Mouse (Mus musculus): ENCODE measurements around the gene Acad10. TPM values are rescaled to one million over a fixed set of nuclear protein-coding genes. Genes with fewer than 3 reads are reported as not detected.
"Not testable (repeated sequence)": the region's sequence is repeated elsewhere in the genome, so short reads cannot be mapped to it uniquely, and the experiment has no call there.

The Acad10 gene
- polyA plus RNA-seq, 1 experiment from 2014 or later: 1.5 TPM

GRCm38 (mm10) chr5:121603815-121604214, 56.5 kb downstream of the Acad10 start:
- H3K9me3 ChIP-seq; H3K36me3 ChIP-seq; H3K27me3 ChIP-seq (ENCODE audit: insufficient read depth, poor library complexity, severe bottlenecking); DNase-seq (ENCODE audit: low spot score); H3K4me1 ChIP-seq; H3K27ac ChIP-seq; H3K4me3 ChIP-seq: not testable (repeated sequence)
- 73% methylated on average over 1 of the region's 1 CpGs for WGBS

GRCm38 (mm10) chr5:121601547-121602299, 58.6 kb downstream of the Acad10 start:
- no peak overlapping the region; the same call in 1 of the 2 replicates for H3K27ac ChIP-seq
- H3K9me3 ChIP-seq: no peaks in the 10 kb centered on the region
- H3K36me3 ChIP-seq: no peaks in the 10 kb centered on the region
- no peak overlapping the region for H3K4me3 ChIP-seq
- peaks cover 13% of the 10 kb centered on the region; the same call in 1 of the 2 replicates for H3K4me1 ChIP-seq
- peaks cover 15% of the 10 kb centered on the region; the same call in 1 of the 2 replicates for H3K27me3 ChIP-seq (ENCODE audit: insufficient read depth, poor library complexity, severe bottlenecking)
- 22% methylated on average over 9 of the region's 9 CpGs for WGBS
- DNase-seq (ENCODE audit: low spot score): peak; percentile 91

- Histone ChIP-seq H3K27me3 (ENCODE audit: insufficient read depth, poor library complexity, severe bottlenecking) (peaks cover 15% of the 10 kb centered on the region; the same call in 1 of the 2 replicates), H3K27ac (no peak overlapping the region), H3K9me3 (no peaks in the 10 kb centered on the region), H3K36me3 (no peaks in the 10 kb centered on the region), H3K4me3 (no peak overlapping the region), H3K4me1 (peaks cover 23% of the 10 kb centered on the region)
- WGBS: 65% methylated on average over 13 of the region's 13 CpGs
- DNase-seq (ENCODE audit: low spot score): no peak
Observed at GRCm38 (mm10) chr5:121598871-121599610, 61.3 kb downstream of the Acad10 start.

- WGBS: 78% methylated on average over 7 of the region's 7 CpGs
- Histone ChIP-seq H3K4me1 (peaks cover 32% of the 10 kb centered on the region), H3K9me3 (no peaks in the 10 kb centered on the region), H3K4me3 (no peak overlapping the region), H3K27me3 (ENCODE audit: insufficient read depth, poor library complexity, severe bottlenecking) (peaks cover 15% of the 10 kb centered on the region; the same call in 1 of the 2 replicates), H3K27ac (no peak overlapping the region), H3K36me3 (no peaks in the 10 kb centered on the region)
- DNase-seq (ENCODE audit: low spot score): no peak
Observed at GRCm38 (mm10) chr5:121597991-121598537, 62.2 kb downstream of the Acad10 start.

- peaks cover 15% of the 10 kb centered on the region; the same call in 1 of the 2 replicates for H3K27me3 ChIP-seq (ENCODE audit: insufficient read depth, poor library complexity, severe bottlenecking)
- no peak for DNase-seq (ENCODE audit: low spot score)
- no peaks in the 10 kb centered on the region for H3K9me3 ChIP-seq
- H3K4me3 ChIP-seq: no peak overlapping the region
- no peaks in the 10 kb centered on the region for H3K36me3 ChIP-seq
- H3K4me1 ChIP-seq: peaks cover 39% of the 10 kb centered on the region
- 61% methylated on average over 4 of the region's 4 CpGs for WGBS
- no peak overlapping the region for H3K27ac ChIP-seq
Observed at GRCm38 (mm10) chr5:121597332-121597731, 63.0 kb downstream of the Acad10 start.

- H3K36me3 ChIP-seq: no peaks in the 10 kb centered on the region
- H3K4me3 ChIP-seq: no peak overlapping the region
- peaks cover 23% of the 10 kb centered on the region; the same call in 1 of the 2 replicates for H3K27me3 ChIP-seq (ENCODE audit: insufficient read depth, poor library complexity, severe bottlenecking)
- WGBS: 56% methylated on average over 6 of the region's 6 CpGs
- no peak overlapping the region for H3K27ac ChIP-seq
- H3K4me1 ChIP-seq: peaks cover 39% of the 10 kb centered on the region
- no peak for DNase-seq (ENCODE audit: low spot score)
- no peaks in the 10 kb centered on the region for H3K9me3 ChIP-seq
Observed at GRCm38 (mm10) chr5:121596226-121596625, 64.1 kb downstream of the Acad10 start.

- H3K4me1 ChIP-seq: peaks cover 39% of the 10 kb centered on the region
- 74% methylated on average over 6 of the region's 6 CpGs for WGBS
- H3K4me3 ChIP-seq: no peak overlapping the region
- H3K36me3 ChIP-seq: no peaks in the 10 kb centered on the region
- no peaks in the 10 kb centered on the region for H3K9me3 ChIP-seq
- no peak for DNase-seq (ENCODE audit: low spot score)
- no peak overlapping the region for H3K27ac ChIP-seq
- H3K27me3 ChIP-seq (ENCODE audit: insufficient read depth, poor library complexity, severe bottlenecking): peaks cover 25% of the 10 kb centered on the region; the same call in 1 of the 2 replicates
Observed at GRCm38 (mm10) chr5:121595758-121596157, 64.6 kb downstream of the Acad10 start.

- no peak overlapping the region for H3K27ac ChIP-seq
- no peaks in the 10 kb centered on the region for H3K36me3 ChIP-seq
- H3K9me3 ChIP-seq: no peaks in the 10 kb centered on the region
- peaks cover 25% of the 10 kb centered on the region; the same call in 1 of the 2 replicates for H3K27me3 ChIP-seq (ENCODE audit: insufficient read depth, poor library complexity, severe bottlenecking)
- no peak overlapping the region for H3K4me3 ChIP-seq
- H3K4me1 ChIP-seq: peaks cover 39% of the 10 kb centered on the region
- no peak for DNase-seq (ENCODE audit: low spot score)
- 82% methylated on average over 6 of the region's 6 CpGs for WGBS
Observed at GRCm38 (mm10) chr5:121594714-121595313, 65.5 kb downstream of the Acad10 start.

- Histone ChIP-seq H3K9me3 (no peaks in the 10 kb centered on the region), H3K27ac (peak within 1 kb of the TSS; percentile 83), H3K36me3 (no peaks in the 10 kb centered on the region), H3K27me3 (ENCODE audit: insufficient read depth, poor library complexity, severe bottlenecking) (peaks cover 20% of the 10 kb centered on the region; the same call in 1 of the 2 replicates), H3K4me1 (peaks cover 39% of the 10 kb centered on the region), H3K4me3 (peak within 1 kb of the TSS; percentile 74)
- peak; percentile 94 for DNase-seq (ENCODE audit: low spot score)
- 3% methylated on average over 47 of the region's 47 CpGs for WGBS
Observed at GRCm38 (mm10) chr5:121593451-121594401, 66.6 kb downstream of the Acad10 start, which contains the start of gene Aldh2. Aldh2 (minus strand) TSS chr5:121593824.

GRCm38 (mm10) chr5:121592816-121593407, 67.4 kb downstream of the Acad10 start:
- Histone ChIP-seq H3K36me3 (no peaks in the 10 kb centered on the region), H3K4me1 (peaks cover 33% of the 10 kb centered on the region), H3K27ac (peak overlapping the region; percentile 83), H3K27me3 (ENCODE audit: insufficient read depth, poor library complexity, severe bottlenecking) (peaks cover 12% of the 10 kb centered on the region; the same call in 1 of the 2 replicates), H3K4me3 (peak overlapping the region; percentile 74), H3K9me3 (no peaks in the 10 kb centered on the region)
- 4% methylated on average over 33 of the region's 33 CpGs for WGBS
- DNase-seq (ENCODE audit: low spot score): no peak

GRCm38 (mm10) chr5:121592064-121592815, 68.1 kb downstream of the Acad10 start:
- Histone ChIP-seq H3K4me3 (peak overlapping the region; percentile 74; the same call in 1 of the 2 replicates), H3K27me3 (ENCODE audit: insufficient read depth, poor library complexity, severe bottlenecking) (peaks cover 10% of the 10 kb centered on the region; the same call in 1 of the 2 replicates), H3K36me3 (no peaks in the 10 kb centered on the region), H3K27ac (no peak overlapping the region), H3K9me3 (no peaks in the 10 kb centered on the region), H3K4me1 (peaks cover 28% of the 10 kb centered on the region)
- WGBS: 66% methylated on average over 11 of the region's 11 CpGs
- no peak for DNase-seq (ENCODE audit: low spot score)

Measured in heart, embryonic 10.5 days (tissue).